Mouse (Mus musculus) testis, adult 2 months (tissue): ENCODE results near the gene Snx9. TPM values are rescaled to one million over a fixed set of nuclear protein-coding genes. Genes with fewer than 3 reads are reported as not detected.

Experiments used
- H3K27ac ChIP-seq: fragments of 200-500 bp; 2 replicates; pipeline ENCODE4 v1.5.1; 2012; ENCODE audit warnings: low read depth, low read length; ENCODE audit not compliant: control insufficient read depth, insufficient read depth
- H3K27me3 ChIP-seq: fragments of 200-500 bp; 2 replicates; pipeline ENCODE4 v1.6.1; 2012; ENCODE audit warnings: mild to moderate bottlenecking, low read length, moderate library complexity; ENCODE audit not compliant: control insufficient read depth, insufficient read depth
- H3K36me3 ChIP-seq: fragments of 200-500 bp; 2 replicates; pipeline ENCODE4 v1.6.1; 2012; ENCODE audit warnings: mild to moderate bottlenecking, low read length; ENCODE audit not compliant: control insufficient read depth, insufficient read depth
- H3K4me1 ChIP-seq: fragments of 200-500 bp; 2 replicates; pipeline ENCODE4 v1.6.1; 2012; ENCODE audit warnings: low read length; ENCODE audit not compliant: control insufficient read depth, insufficient read depth
- H3K4me3 ChIP-seq: fragments of 200-500 bp; 2 replicates; pipeline ENCODE4 v1.5.1; 2012; ENCODE audit warnings: low read depth, mild to moderate bottlenecking, low read length, moderate library complexity, mixed read lengths; ENCODE audit not compliant: control insufficient read depth
- CTCF ChIP-seq: fragments of 200-500 bp; IDR thresholded peaks from 2 replicates; pipeline ENCODE4 v1.5.1; 2012; ENCODE audit warnings: low read depth, mild to moderate bottlenecking, inconsistent platforms, low read length, moderate library complexity; ENCODE audit not compliant: control insufficient read depth, insufficient read depth, insufficient replicate concordance
- POLR2A ChIP-seq: fragments of 200-500 bp; IDR thresholded peaks from 2 replicates; pipeline ENCODE4 v1.6.1; 2012; ENCODE audit warnings: low read depth, mild to moderate bottlenecking, inconsistent platforms, low read length, moderate library complexity; ENCODE audit not compliant: control insufficient read depth
- polyA plus RNA-seq: library from polyadenylated mRNA; depleted of rRNA; stranded (reverse); fragments of >200 nt; gene quantifications from 2 replicates; pipeline ENCODE4 v1.2.3, GENCODE M21; 2012

Gene Snx9
- polyA plus RNA-seq, 1 experiment: 7.1 TPM

- Histone ChIP-seq H3K4me1 (no peaks in the 10 kb centered on the region; the same call in 1 of the 2 replicates), H3K36me3 (no peaks in the 10 kb centered on the region), H3K27ac (no peak overlapping the region), H3K27me3 (no peaks in the 10 kb centered on the region), H3K4me3 (no peak overlapping the region)
- TF ChIP-seq POLR2A: no peak
- TF ChIP-seq CTCF: no peak
Observed at GRCm38 (mm10) chr17:5968562-5968961, 127.4 kb downstream of the Snx9 start.

GRCm38 (mm10) chr17:5969246-5969645 lies 128.1 kb downstream of the Snx9 start:
- H3K4me1 ChIP-seq: no peaks in the 10 kb centered on the region
- no peak overlapping the region for H3K4me3 ChIP-seq
- TF ChIP-seq CTCF: no peak
- no peak for TF ChIP-seq POLR2A
- no peaks in the 10 kb centered on the region for H3K27me3 ChIP-seq
- no peaks in the 10 kb centered on the region for H3K36me3 ChIP-seq
- no peak overlapping the region for H3K27ac ChIP-seq

GRCm38 (mm10) chr17:5970298-5970821 lies 129.2 kb downstream of the Snx9 start:
- no peaks in the 10 kb centered on the region for H3K36me3 ChIP-seq
- no peak overlapping the region for H3K27ac ChIP-seq
- H3K27me3 ChIP-seq: no peaks in the 10 kb centered on the region
- no peak overlapping the region for H3K4me3 ChIP-seq
- peaks cover 4% of the 10 kb centered on the region for H3K4me1 ChIP-seq
- no peak for TF ChIP-seq POLR2A
- TF ChIP-seq CTCF: no peak

GRCm38 (mm10) chr17:5973536-5973935 lies 132.4 kb downstream of the Snx9 start:
- H3K4me3 ChIP-seq: no peak overlapping the region
- no peak for TF ChIP-seq POLR2A
- no peak for TF ChIP-seq CTCF
- no peaks in the 10 kb centered on the region for H3K36me3 ChIP-seq
- H3K4me1 ChIP-seq: peaks cover 23% of the 10 kb centered on the region
- H3K27me3 ChIP-seq: no peaks in the 10 kb centered on the region
- no peak overlapping the region for H3K27ac ChIP-seq

GRCm38 (mm10) chr17:5975099-5975977 lies 134.2 kb downstream of the Snx9 start:
- TF ChIP-seq POLR2A (no peak), CTCF (no peak)
- Histone ChIP-seq H3K36me3 (no peaks in the 10 kb centered on the region), H3K27ac (peak overlapping the region; percentile 65), H3K4me3 (peak overlapping the region; percentile 35), H3K4me1 (peaks cover 23% of the 10 kb centered on the region), H3K27me3 (no peaks in the 10 kb centered on the region)

GRCm38 (mm10) chr17:5976221-5977055 lies 135.3 kb downstream of the Snx9 start:
- no peaks in the 10 kb centered on the region for H3K36me3 ChIP-seq
- TF ChIP-seq POLR2A (no peak), CTCF (no peak)
- no peak overlapping the region for H3K4me3 ChIP-seq
- no peaks in the 10 kb centered on the region for H3K27me3 ChIP-seq
- peaks cover 23% of the 10 kb centered on the region for H3K4me1 ChIP-seq
- H3K27ac ChIP-seq: peak overlapping the region; percentile 65
